Mouse (Mus musculus) brain, adult 2 months (tissue): ENCODE measurements around the gene Carmil1.

Experiments
- DNase-seq: peaks from one replicate; pipeline ENCODE4 v3.0.0; 2011; ENCODE audit warnings: low read depth, low spot score

Gene Carmil1

DNA sequence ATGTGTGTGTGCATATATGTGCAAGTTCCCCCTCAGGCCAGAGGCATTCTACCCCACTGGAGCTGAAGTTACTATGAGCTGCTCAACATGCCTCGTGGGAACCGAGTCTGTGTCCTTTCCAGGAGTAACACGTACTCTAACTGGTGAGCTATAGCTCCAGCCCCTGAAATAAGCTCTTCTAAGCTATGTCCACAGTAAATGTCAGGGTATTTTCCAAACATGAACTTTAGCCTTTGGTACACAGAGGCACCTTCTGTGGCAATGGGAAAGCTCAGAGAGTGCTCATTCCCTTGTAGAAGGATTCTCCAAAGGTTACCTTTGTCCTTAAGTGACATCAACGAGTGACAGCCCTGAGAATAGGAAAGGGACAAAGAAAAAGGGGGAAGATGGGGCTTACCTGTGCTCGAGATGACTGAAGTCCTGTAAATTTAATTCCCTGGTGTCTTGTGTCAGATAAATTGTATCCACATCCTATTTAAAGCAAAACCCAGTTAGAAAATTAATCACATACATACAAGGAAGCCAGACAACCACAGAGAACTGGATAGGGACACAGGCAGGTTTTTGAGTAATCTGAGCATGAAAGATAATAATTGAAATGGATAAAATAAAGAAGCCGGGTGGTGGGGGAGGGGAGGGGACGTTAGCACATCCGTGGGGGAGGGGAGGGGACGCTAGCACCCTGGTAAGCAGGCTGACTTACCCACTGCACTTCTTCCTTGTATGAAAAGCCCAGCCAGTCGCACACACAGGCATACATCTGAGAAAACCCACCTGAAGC, 126.1 kb downstream of the Carmil1 start:
- DNase-seq, result no peak

DNA sequence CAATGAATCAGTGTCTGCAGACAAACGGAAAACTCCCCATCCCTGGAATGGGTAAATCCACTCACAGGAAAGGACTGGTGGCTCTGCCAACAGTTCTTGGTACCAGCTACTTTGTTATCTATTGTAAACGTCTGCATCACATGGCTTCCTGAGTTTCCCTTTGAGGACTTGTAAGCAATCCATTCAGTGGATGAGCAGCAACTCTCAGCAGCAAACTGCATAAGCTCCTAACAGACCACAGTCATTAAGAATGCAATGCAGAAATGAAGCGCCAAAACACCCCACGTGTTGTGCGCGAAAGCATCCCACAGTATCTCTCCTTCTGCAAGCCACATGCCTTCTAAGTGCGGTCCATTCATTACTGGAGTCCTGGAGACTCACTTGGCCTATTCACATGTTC, 128.0 kb downstream of the Carmil1 start:
- peak; percentile 48 for DNase-seq

DNA sequence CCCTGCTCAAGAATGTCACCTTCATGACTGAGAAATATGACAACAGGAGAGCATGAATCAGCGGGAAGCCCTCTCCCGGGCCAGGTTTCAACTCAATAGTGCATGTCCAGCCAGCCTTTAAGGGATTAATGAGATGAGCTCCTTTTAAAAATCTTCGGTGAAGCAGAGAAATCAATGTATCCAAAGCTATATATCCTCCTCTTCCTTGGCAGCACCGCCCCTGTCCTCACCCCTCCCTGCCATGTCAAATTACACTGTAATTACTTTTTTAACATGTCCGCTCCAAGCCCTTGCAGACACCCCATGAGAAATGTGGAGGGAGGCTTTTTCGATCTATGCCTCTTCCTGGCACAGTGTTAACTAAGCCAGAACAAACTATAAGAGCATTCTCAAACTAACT, 129.3 kb downstream of the Carmil1 start:
- no peak for DNase-seq

DNA sequence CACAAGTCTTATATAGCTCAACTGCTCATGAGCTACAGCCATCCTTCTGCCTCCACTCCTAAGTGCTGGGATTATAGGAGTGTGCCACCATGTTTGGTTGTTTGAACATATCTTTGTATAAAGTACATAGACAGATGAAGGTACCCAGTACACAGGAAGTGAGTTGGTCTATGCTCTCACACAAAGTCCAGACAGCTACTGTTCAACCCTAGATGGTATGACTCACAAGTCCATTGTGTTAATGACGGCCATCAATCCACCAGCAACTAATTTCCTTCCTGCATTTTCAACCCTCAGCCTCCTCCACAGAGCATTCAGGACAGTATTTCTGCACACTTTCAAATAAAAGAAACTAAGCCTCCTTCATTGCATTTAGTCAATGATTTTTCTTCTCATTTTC, 132.0 kb downstream of the Carmil1 start:
- no peak for DNase-seq

DNA sequence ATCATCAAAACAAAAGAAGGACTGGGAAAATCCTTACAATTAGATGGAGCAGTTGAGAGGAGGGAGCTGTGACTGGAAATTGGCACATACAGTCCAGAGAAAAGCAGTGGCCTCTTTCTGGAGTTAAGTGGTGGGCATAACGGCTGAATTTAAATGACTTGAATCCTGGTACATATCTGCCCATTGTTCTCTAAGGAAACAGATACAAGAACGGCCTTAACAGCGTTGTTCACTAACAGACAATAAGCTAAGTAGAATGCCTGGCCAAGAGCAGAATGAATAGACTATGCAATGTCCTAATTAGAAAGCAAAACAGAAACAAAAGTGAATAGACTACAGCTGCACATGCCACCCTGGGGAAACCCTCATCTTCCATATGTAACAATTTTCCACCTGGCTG, 133.6 kb downstream of the Carmil1 start:
- peak; percentile 63 for DNase-seq

DNA sequence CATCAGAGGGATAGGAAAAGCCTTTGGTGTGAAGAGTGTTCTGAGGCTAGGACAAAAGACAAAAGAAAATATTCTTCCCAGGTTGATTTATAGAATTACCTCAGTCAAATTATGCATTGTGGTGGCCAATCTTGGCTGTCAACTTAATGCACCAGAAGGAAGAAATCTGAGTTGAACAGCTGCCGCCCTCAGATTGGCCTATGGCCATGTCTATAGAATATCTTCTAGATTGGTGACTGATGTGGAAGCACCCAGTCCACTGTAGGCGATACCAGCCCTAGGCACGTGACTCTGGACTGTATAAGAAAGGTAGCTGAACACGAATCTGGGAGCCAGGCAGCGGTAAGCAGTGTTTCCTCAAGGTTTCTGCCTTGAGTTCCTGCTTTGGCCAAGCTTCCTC, 134.1 kb downstream of the Carmil1 start:
- DNase-seq, result no peak

DNA sequence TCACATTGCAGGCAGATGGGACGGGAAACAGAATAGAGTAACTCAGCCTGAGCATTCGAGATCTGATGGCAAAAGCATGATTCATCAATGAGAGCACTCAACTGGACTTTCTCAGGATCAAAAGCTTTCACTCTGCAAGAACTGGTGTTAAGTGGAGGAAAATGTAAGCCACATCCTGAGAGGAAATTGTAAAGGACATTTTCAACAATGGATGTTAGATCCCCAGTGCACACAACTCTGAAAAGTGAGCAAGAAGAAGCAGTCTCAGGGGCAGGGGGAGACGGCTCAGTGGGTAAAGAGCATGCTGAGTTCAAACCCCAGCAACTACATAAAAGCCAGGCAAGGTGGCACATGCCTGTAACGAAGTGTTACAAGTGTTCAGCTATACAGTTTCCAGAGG, 135.7 kb downstream of the Carmil1 start:
- DNase-seq, result no peak

DNA sequence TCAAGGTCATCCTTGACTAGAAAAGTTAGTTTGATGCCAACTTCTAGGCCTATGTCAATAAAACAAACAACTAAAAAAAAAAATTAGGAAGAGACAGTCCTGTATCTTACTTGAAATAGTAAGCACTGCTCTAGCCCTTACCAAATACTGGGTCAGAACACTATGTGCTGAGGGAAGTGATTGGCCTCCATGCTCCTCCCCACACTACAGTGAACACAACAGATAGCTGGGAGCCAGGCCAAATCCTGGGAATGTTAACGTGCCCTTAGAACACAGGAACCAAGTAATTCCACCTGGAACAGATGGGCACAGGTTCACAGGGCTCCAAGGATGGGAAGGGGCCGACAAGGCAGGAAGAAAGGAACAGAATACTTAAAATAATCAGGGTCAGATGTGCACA, 136.5 kb downstream of the Carmil1 start:
- DNase-seq, result peak; percentile 56

DNA sequence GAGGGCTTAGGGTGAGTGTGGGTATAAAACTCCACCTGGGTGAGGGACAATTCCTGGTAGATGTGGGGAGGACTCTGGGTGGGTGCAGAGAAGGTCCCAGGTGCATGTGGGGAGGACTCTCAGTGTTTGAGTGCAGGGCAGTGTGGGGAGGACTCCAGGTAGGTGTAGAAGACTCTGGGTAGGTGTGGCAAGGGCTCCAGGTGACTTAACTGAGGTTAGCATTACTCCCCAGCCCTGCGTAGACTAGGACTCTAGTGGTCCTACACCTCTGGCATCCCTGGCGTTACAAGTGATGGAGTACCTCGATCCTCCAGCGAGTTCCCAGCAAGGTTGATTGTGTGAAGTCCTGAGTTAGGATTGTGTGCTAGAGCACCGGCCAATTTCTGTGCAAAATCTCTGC, 143.8 kb downstream of the Carmil1 start:
- DNase-seq, result no peak

DNA sequence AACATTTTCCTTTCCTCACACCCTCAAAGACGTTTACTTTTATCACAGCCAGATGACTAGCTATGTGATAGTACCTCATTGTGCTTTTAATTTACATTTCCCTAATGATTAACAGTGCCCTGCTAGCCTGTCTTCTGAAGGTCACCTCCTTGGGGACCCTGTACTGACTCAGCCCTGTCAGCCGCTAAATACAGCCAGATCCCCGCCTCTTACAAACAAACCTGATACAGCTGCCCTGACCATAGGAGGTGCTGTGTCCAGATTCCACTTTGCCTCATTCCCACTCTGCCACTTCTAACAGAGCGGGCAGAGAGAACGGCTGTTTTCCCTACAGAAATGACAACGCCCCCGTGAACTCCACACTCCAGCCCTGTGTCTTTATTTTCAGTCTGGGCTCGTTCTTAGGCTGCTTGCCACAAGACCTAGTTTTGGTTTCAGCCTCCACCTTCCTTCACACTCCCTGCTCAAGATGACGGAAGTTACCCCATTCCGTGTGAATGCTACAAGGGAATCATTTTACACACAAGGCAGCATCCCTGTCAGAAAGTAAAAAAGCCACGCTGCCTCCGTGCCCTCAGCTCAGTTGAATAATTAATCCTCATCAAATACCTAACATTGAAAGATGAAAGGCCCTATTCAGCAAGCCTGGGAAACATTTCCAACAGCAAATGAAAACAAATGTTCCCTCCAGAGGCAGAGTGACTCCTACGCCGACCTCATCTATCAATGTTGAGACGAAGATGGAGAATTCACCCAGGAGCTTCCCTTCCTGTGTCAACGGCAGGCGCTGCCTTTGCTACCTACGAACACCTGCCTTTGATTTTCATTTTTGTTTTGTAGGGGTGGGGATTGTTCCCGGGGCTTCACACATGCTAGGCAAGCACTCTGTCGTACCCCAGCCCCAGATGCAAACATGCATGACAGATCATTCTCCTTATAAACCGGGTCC, 145.0 kb downstream of the Carmil1 start:
- DNase-seq, result peak; percentile 79

DNA sequence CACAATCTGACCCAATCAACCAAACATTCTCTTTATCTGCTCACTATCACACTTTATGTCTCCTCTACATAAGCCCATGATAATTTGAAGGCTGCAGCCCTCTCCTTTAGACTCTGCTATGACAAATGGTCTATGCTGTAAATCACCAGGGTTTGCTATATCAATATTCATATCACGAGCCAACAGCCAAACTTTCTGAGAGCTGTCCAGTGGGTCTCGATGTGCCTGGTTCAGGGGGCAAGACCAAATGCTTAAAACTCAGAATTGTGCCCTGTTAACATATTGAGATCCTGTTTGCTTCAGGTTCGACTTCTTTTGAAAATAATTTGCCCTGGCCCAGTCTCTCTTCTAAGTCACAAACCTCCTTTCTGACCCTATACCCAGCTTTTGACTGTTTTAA, 147.7 kb downstream of the Carmil1 start:
- DNase-seq, result no peak

DNA sequence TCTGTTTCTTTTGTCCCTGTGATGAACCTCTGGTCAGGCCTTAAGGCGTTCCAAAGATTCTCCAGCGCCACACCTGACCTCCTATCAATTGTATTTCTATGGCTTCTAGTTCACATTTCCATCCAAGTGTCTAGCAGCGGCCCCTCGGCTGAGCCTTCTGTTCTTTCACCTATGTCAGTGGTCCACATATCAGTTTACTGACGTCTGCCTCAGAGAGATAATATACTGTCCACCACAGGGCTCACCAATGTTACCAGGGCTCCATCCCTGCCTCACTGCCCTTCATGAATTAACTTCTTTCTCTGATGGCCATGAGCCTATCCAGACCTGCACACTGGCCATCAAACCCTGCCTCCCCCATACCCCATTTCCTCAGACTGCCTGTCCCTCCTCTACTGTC, 149.3 kb downstream of the Carmil1 start:
- DNase-seq, result no peak

DNA sequence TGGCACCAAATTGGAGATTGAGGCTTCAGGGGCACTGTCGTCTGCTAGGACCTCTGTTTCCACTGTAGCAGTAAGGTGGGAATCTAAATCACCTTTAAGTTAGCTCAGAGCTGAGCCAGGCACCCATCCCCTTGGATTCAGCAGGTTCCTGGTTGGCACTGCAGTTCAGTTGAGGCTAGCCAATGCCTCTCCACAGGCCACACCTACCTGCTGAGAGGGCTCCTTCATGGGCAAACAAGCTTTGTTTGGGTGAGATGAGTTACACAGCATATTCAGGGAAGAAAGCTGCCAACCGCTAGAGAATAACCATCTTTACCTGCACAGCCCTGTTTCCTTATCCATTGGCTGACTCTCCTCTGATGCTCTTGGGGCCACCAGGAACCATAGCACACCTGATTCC, 149.9 kb downstream of the Carmil1 start:
- no peak for DNase-seq

DNA sequence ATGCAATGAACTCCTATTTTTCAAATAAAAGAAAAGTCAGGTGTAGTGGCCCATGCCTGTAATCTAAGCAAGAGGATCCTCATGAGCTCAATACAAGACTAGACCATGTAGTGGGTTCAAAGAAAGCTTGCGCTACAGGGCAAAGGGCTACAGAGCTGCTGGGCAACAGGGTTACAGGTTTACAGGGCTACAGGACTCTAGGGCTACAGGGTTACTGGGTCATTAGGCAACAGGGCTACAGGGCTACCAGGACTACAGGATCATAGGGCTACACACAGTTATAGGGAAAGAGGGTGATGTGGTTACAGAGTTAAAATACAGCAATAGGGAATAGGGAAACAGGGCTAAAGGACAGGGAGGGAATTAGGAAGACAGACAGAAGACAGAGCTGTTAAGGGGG, 151.9 kb downstream of the Carmil1 start:
- DNase-seq, result no peak

DNA sequence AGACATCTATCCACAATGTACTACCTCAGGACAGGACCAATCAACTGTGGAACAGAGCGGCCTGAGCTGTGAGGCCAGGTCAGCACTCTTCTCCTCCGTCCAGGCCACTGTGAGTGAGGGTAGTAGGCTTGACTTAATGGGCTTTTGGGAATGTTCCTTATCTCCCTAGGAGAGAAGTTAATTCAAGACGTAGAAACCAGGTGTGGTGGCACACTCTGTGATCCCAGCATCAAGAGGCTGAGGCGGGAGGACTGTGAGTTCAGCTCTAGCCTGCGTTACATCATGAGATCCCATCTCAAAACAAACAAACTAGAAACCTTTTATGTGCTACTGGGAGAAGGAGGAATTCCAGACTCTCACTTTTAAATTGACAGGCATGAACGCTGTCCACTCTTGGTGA, 154.7 kb downstream of the Carmil1 start:
- no peak for DNase-seq

DNA sequence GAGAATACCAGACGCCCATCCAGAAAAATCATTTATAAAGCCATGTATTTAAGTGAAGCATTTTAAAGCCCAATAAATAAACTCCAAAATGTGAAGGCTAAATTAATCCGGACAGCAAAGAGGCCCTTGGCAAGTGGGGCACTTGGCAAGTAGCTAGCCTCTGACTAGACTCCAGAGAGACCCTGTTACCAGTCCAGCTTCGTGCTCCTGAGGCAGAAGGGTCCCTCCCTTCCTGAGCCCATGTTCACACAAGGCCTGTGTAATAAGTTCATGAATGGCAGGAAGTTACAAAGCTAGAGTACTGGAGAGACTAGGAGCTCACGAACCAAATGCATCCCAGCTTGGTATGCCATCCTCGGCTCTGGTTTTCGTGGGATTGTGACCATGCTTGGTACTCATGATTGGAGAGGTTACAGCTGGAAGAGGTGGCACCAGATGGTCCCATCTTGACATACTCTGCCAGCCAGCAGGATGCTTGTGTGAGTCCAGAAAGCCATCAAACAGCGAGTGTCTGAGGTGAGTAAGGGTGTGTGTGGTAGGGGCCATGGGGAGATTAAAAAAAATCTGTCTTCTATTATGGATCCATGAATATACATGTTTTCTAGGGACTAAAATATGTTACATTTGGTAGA, 163.3 kb downstream of the Carmil1 start:
- DNase-seq, result peak; percentile 84

DNA sequence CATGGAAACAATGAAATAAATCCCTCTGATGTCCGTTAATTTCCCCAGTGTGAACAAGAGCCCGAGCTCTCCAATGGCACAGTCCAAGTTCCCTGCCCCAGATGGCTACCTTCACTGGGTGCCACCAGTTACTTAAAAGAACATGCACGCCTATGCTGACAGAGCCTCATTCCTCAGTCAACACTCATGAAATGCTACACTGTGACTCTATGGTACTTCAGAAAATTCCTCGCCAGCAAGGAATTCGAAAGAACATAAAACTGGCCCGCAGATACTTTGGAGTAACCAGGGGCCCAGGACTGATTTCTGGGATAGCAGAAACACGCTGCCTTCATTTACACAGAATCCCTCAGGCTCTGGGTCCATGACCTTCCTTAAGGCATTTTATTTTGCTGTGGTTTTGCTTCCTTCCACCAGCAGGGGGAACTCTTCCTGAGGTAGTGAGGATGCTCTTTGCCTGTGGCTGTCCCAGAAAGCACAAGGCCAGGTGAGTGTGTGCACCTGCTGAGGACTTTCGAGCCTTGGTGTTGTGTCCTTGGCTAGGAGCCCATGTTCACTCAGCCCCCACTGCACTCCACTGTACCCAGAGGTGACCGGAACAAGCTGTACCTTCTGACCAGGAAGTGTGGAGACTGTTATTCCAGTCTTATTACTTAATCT, 167.8 kb downstream of the Carmil1 start:
- DNase-seq, result peak; percentile 89

DNA sequence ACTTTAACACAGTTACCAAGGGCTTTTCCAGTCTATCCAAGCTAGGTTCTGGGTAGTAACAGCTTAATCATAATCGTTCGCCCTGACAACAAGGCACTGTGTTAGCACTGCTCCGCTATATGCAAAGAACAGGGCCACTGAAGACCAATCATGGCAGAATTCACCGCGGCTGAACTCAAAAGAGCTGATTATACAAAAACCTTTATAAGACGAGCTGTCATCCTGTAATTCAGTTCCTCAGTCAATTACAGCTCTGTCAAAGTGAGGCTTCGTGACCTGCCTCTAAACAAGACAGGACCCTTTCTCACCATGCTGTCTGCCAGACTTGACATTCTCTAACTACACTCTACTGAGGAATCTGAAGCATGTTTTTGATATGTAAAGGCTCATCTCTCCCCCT, 170.3 kb downstream of the Carmil1 start:
- DNase-seq, result no peak

DNA sequence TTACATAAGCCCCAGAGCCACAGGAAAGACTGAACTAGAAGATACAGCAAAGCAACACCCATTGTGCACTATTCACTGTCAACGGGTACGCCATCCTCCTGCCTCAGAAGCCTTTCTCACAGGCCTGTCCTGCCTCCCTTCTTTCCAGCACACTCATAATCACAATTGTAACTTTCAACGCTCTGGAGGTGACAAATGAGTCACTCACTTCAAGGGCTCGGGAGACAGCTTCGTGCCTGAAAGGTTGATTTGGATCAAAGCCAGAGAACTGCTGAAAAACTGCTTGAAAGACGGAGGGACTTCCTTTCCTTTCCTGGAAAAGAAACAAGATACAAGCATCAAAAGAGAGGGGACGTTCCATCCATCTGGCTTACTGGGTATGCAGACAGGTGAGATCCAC, 172.3 kb downstream of the Carmil1 start:
- DNase-seq, result peak; percentile 54

DNA sequence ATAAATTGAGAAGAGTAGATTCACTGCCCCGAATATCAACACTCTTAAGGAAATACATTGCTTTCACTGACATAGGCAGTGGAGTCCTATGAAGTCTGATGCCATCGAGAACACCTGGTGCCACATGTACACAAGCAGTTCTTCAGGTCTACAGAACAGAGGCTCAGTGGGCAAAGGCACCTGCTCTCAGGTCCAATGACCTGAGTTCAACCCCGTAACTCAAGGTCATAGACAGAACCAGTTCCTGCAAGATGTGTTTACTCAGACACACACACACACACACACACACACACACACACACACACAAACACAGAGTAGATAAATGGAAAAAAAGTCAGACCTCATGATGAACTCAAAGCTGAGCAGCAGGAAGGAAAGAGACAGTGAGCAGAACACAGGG, 173.5 kb downstream of the Carmil1 start:
- DNase-seq, result no peak

DNA sequence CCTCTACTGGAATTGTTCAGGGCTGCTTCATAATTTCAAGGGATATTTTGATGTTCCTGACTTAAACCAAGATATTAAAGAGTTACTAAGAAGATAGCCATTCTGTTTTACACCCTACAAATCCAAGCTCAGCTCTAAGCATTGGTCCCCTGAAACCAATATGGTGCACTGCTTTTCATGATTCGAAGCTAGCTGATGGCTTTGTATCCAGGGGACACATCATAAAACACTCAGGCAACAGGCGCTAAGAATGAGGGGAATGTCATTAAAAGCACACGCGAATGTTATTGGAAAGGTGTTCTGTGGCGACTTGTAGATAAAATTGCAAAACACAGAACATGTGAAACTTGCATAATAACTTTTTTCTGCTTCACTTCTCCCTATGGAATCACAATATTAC, 174.8 kb downstream of the Carmil1 start:
- no peak for DNase-seq

DNA sequence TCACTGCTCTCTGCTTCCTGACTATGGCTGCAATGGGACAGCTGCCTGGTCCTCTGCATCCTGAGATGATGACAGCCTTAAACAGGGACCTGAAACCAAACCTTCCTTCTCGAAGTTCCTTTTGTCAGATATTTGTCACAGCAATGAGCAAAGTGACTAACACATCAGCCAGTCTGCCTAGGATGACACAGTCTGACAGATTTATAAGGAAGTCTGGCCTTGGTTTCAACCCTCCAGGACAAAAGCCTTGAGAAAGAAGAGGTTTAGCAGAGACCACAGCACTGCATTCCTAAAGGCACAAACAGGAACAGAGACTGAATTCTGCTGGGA, 175.3 kb downstream of the Carmil1 start:
- no peak for DNase-seq
